Mouse (Mus musculus): ENCODE data around the gene Prmt9. TPM values are rescaled to one million over a fixed set of nuclear protein-coding genes. Genes with fewer than 3 reads are reported as not detected.

The Prmt9 gene
- polyA plus RNA-seq, 1 experiment from 2014 or later: 16.7 TPM

- Histone ChIP-seq H3K4me1 (ENCODE audit: control insufficient read depth, insufficient read depth, low read length) (no peaks in the 10 kb centered on the region), H3K9me3 (ENCODE audit: control insufficient read depth, low read length) (no peaks in the 10 kb centered on the region), H3K4me3 (ENCODE audit: low read depth, low read length) (no peak overlapping the region), H3K36me3 (ENCODE audit: control insufficient read depth, insufficient read depth, low read length) (no peaks in the 10 kb centered on the region), H3K9ac (ENCODE audit: low read depth, low read length) (no peak overlapping the region), H3K27ac (replicated peaks; ENCODE audit: low read depth, low read length) (no peak overlapping the region), H3K27me3 (replicated peaks; ENCODE audit: control insufficient read depth, insufficient read depth, low read length) (no peaks in the 10 kb centered on the region), H3K4me2 (ENCODE audit: low read depth, low read length) (no peak overlapping the region)
- WGBS: 79% methylated on average over 1 of the region's 1 CpGs
- DNase-seq (ENCODE audit: low spot score): no peak
- no peak for ATAC-seq (ENCODE audit: low read depth)
Observed at GRCm38 (mm10) chr8:77538256-77538655, 10.9 kb upstream of the Prmt9 start.

GRCm38 (mm10) chr8:77543152-77543777 is 5.9 kb upstream of the Prmt9 start:
- Histone ChIP-seq H3K36me3 (ENCODE audit: control insufficient read depth, insufficient read depth, low read length) (no peaks in the 10 kb centered on the region), H3K4me1 (ENCODE audit: control insufficient read depth, insufficient read depth, low read length) (no peaks in the 10 kb centered on the region), H3K4me3 (ENCODE audit: low read depth, low read length) (no peak overlapping the region), H3K27ac (replicated peaks; ENCODE audit: low read depth, low read length) (no peak overlapping the region), H3K4me2 (ENCODE audit: low read depth, low read length) (no peak overlapping the region), H3K27me3 (replicated peaks; ENCODE audit: control insufficient read depth, insufficient read depth, low read length) (no peaks in the 10 kb centered on the region), H3K9me3 (ENCODE audit: control insufficient read depth, low read length) (no peaks in the 10 kb centered on the region), H3K9ac (ENCODE audit: low read depth, low read length) (no peak overlapping the region)
- ATAC-seq (ENCODE audit: low read depth): no peak
- WGBS: 84% methylated on average over 6 of the region's 6 CpGs
- no peak for DNase-seq (ENCODE audit: low spot score)

GRCm38 (mm10) chr8:77544428-77544827 is 4.8 kb upstream of the Prmt9 start:
- no peak for DNase-seq (ENCODE audit: low spot score)
- 81% methylated on average over 3 of the region's 3 CpGs for WGBS
- ATAC-seq (ENCODE audit: low read depth): no peak

GRCm38 (mm10) chr8:77545616-77546015 is 3.6 kb upstream of the Prmt9 start:
- no peaks in the 10 kb centered on the region for H3K27me3 ChIP-seq (replicated peaks; ENCODE audit: control insufficient read depth, insufficient read depth, low read length)
- DNase-seq (ENCODE audit: low spot score) (no peak), ATAC-seq (ENCODE audit: low read depth) (no peak)
- H3K36me3 ChIP-seq (ENCODE audit: control insufficient read depth, insufficient read depth, low read length): no peaks in the 10 kb centered on the region
- H3K4me3 ChIP-seq (ENCODE audit: low read depth, low read length): no peak overlapping the region
- H3K27ac ChIP-seq (replicated peaks; ENCODE audit: low read depth, low read length): no peak overlapping the region
- H3K9ac ChIP-seq (ENCODE audit: low read depth, low read length): no peak overlapping the region
- no peaks in the 10 kb centered on the region for H3K4me1 ChIP-seq (ENCODE audit: control insufficient read depth, insufficient read depth, low read length)
- H3K4me2 ChIP-seq (ENCODE audit: low read depth, low read length): no peak overlapping the region
- H3K9me3 ChIP-seq (ENCODE audit: control insufficient read depth, low read length): no peaks in the 10 kb centered on the region
- WGBS: 85% methylated on average over 4 of the region's 4 CpGs

More at GRCm38 (mm10) chr8:77544428-77544827, 4.8 kb upstream of the Prmt9 start:
- Histone ChIP-seq H3K27ac (replicated peaks; ENCODE audit: low read depth, low read length) (no peak overlapping the region), H3K4me2 (ENCODE audit: low read depth, low read length) (no peak overlapping the region), H3K4me3 (ENCODE audit: low read depth, low read length) (no peak overlapping the region), H3K4me1 (ENCODE audit: control insufficient read depth, insufficient read depth, low read length) (no peaks in the 10 kb centered on the region), H3K27me3 (replicated peaks; ENCODE audit: control insufficient read depth, insufficient read depth, low read length) (no peaks in the 10 kb centered on the region), H3K9ac (ENCODE audit: low read depth, low read length) (no peak overlapping the region), H3K36me3 (ENCODE audit: control insufficient read depth, insufficient read depth, low read length) (no peaks in the 10 kb centered on the region), H3K9me3 (ENCODE audit: control insufficient read depth, low read length) (no peaks in the 10 kb centered on the region)

- Histone ChIP-seq H3K4me2 (ENCODE audit: low read depth, low read length) (peak overlapping the region; percentile 70), H3K27me3 (replicated peaks; ENCODE audit: control insufficient read depth, insufficient read depth, low read length) (no peaks in the 10 kb centered on the region), H3K4me3 (ENCODE audit: low read depth, low read length) (peak overlapping the region; percentile 88), H3K36me3 (ENCODE audit: control insufficient read depth, insufficient read depth, low read length) (peaks cover 33% of the 10 kb centered on the region), H3K27ac (replicated peaks; ENCODE audit: low read depth, low read length) (no peak overlapping the region), H3K4me1 (ENCODE audit: control insufficient read depth, insufficient read depth, low read length) (no peaks in the 10 kb centered on the region), H3K9me3 (ENCODE audit: control insufficient read depth, low read length) (0 out of 2 replicates have a peak, but pooled peaks cover 4% of the 10 kb centered on the region), H3K9ac (ENCODE audit: low read depth, low read length) (peak overlapping the region; percentile 94)
- peak; percentile 70 for DNase-seq (ENCODE audit: low spot score)
- WGBS: 19% methylated on average over 7 of the region's 7 CpGs
- ATAC-seq (ENCODE audit: low read depth): no peak
Observed at GRCm38 (mm10) chr8:77549881-77550580, 834 bp downstream of the Prmt9 start.

- ATAC-seq (ENCODE audit: low read depth) (no peak), DNase-seq (ENCODE audit: low spot score) (no peak)
- 97% methylated on average over 3 of the region's 3 CpGs for WGBS
- Histone ChIP-seq H3K4me3 (ENCODE audit: low read depth, low read length) (no peak overlapping the region), H3K4me1 (ENCODE audit: control insufficient read depth, insufficient read depth, low read length) (no peaks in the 10 kb centered on the region), H3K4me2 (ENCODE audit: low read depth, low read length) (no peak overlapping the region), H3K9ac (ENCODE audit: low read depth, low read length) (no peak overlapping the region), H3K36me3 (ENCODE audit: control insufficient read depth, insufficient read depth, low read length) (peaks cover 57% of the 10 kb centered on the region), H3K9me3 (ENCODE audit: control insufficient read depth, low read length) (0 out of 2 replicates have a peak, but pooled peaks cover 4% of the 10 kb centered on the region), H3K27me3 (replicated peaks; ENCODE audit: control insufficient read depth, insufficient read depth, low read length) (no peaks in the 10 kb centered on the region), H3K27ac (replicated peaks; ENCODE audit: low read depth, low read length) (no peak overlapping the region)
Observed at GRCm38 (mm10) chr8:77552491-77552890, 3.3 kb downstream of the Prmt9 start.

GRCm38 (mm10) chr8:77561441-77561840 is 12.2 kb downstream of the Prmt9 start:
- H3K9me3 ChIP-seq (ENCODE audit: control insufficient read depth, low read length): no peaks in the 10 kb centered on the region
- no peak overlapping the region for H3K9ac ChIP-seq (ENCODE audit: low read depth, low read length)
- DNase-seq (ENCODE audit: low spot score): no peak
- ATAC-seq (ENCODE audit: low read depth): no peak
- no peak overlapping the region for H3K27ac ChIP-seq (replicated peaks; ENCODE audit: low read depth, low read length)
- no peaks in the 10 kb centered on the region for H3K27me3 ChIP-seq (replicated peaks; ENCODE audit: control insufficient read depth, insufficient read depth, low read length)
- peaks cover 88% of the 10 kb centered on the region for H3K36me3 ChIP-seq (ENCODE audit: control insufficient read depth, insufficient read depth, low read length)
- WGBS: 90% methylated on average over 3 of the region's 3 CpGs
- no peak overlapping the region for H3K4me3 ChIP-seq (ENCODE audit: low read depth, low read length)
- no peak overlapping the region for H3K4me2 ChIP-seq (ENCODE audit: low read depth, low read length)
- H3K4me1 ChIP-seq (ENCODE audit: control insufficient read depth, insufficient read depth, low read length): no peaks in the 10 kb centered on the region

GRCm38 (mm10) chr8:77574229-77574628 is 25.0 kb downstream of the Prmt9 start:
- peaks cover 61% of the 10 kb centered on the region for H3K36me3 ChIP-seq (ENCODE audit: control insufficient read depth, insufficient read depth, low read length)
- no peak overlapping the region for H3K4me2 ChIP-seq (ENCODE audit: low read depth, low read length)
- 75% methylated on average over 5 of the region's 5 CpGs for WGBS
- H3K4me3 ChIP-seq (ENCODE audit: low read depth, low read length): no peak overlapping the region
- no peaks in the 10 kb centered on the region for H3K4me1 ChIP-seq (ENCODE audit: control insufficient read depth, insufficient read depth, low read length)
- no peak overlapping the region for H3K27ac ChIP-seq (replicated peaks; ENCODE audit: low read depth, low read length)
- DNase-seq (ENCODE audit: low spot score): no peak
- H3K9ac ChIP-seq (ENCODE audit: low read depth, low read length): no peak overlapping the region
- ATAC-seq (ENCODE audit: low read depth): no peak
- H3K27me3 ChIP-seq (replicated peaks; ENCODE audit: control insufficient read depth, insufficient read depth, low read length): no peaks in the 10 kb centered on the region
- H3K9me3 ChIP-seq (ENCODE audit: control insufficient read depth, low read length): no peaks in the 10 kb centered on the region

GRCm38 (mm10) chr8:77577674-77578073 is 28.5 kb downstream of the Prmt9 start:
- Histone ChIP-seq H3K4me1 (ENCODE audit: control insufficient read depth, insufficient read depth, low read length) (no peaks in the 10 kb centered on the region), H3K4me2 (ENCODE audit: low read depth, low read length) (no peak overlapping the region), H3K9me3 (ENCODE audit: control insufficient read depth, low read length) (no peaks in the 10 kb centered on the region), H3K9ac (ENCODE audit: low read depth, low read length) (no peak overlapping the region), H3K27me3 (replicated peaks; ENCODE audit: control insufficient read depth, insufficient read depth, low read length) (no peaks in the 10 kb centered on the region), H3K27ac (replicated peaks; ENCODE audit: low read depth, low read length) (no peak overlapping the region), H3K4me3 (ENCODE audit: low read depth, low read length) (no peak overlapping the region), H3K36me3 (ENCODE audit: control insufficient read depth, insufficient read depth, low read length) (peaks cover 68% of the 10 kb centered on the region)
- ATAC-seq (ENCODE audit: low read depth): no peak
- DNase-seq (ENCODE audit: low spot score): no peak
- 89% methylated on average over 7 of the region's 7 CpGs for WGBS

Data from embryonic facial prominence, embryonic 14.5 days (tissue).